Mouse (Mus musculus) layer of hippocampus, postnatal 36 days (tissue): ENCODE measurements around the gene Gramd4. TPM values are rescaled to one million over a fixed set of nuclear protein-coding genes. Genes with fewer than 3 reads are reported as not detected.
"Not testable (repeated sequence)": the region's sequence is repeated elsewhere in the genome, so short reads cannot be mapped to it uniquely, and the experiment has no call there.

Experiments
- DNase-seq, 2 experiments: peaks; one replicate each; pipeline ENCODE4 v3.0.0; 2022
- total RNA-seq, 2 experiments: library from RNA; stranded (reverse); gene quantifications; 2 replicates each; pipeline ENCODE4 v1.2.3; 2021

The Gramd4 gene
- total RNA-seq, 2 experiments from 2014 or later: 25.4 to 30.9 TPM

GRCm38 (mm10) chr15:86051152-86051551, 6.3 kb upstream of the Gramd4 start:
- DNase-seq: no peak

- DNase-seq: no peak
Observed at GRCm38 (mm10) chr15:86051878-86052478, 5.5 kb upstream of the Gramd4 start.

- peak; percentile 77 to 82 for DNase-seq
Observed at GRCm38 (mm10) chr15:86053890-86054536, 3.5 kb upstream of the Gramd4 start.

GRCm38 (mm10) chr15:86054861-86055260, 2.6 kb upstream of the Gramd4 start:
- DNase-seq: not testable (repeated sequence)

GRCm38 (mm10) chr15:86056221-86056760, 1.2 kb upstream of the Gramd4 start:
- no peak for DNase-seq

GRCm38 (mm10) chr15:86057908-86058307, 413 bp downstream of the Gramd4 start:
- no peak for DNase-seq

- peak; percentile 81 to 82 for DNase-seq
Observed at GRCm38 (mm10) chr15:86058394-86058915, 960 bp downstream of the Gramd4 start.

GRCm38 (mm10) chr15:86058931-86059834, 1.7 kb downstream of the Gramd4 start:
- peak in 1 of 2 experiments; percentile 37 for DNase-seq

- DNase-seq: no peak
Observed at GRCm38 (mm10) chr15:86059835-86060380, 2.4 kb downstream of the Gramd4 start.

GRCm38 (mm10) chr15:86060581-86060980, 3.1 kb downstream of the Gramd4 start:
- no peak for DNase-seq

GRCm38 (mm10) chr15:86061221-86061620, 3.7 kb downstream of the Gramd4 start:
- DNase-seq: no peak

- DNase-seq: no peak
Observed at GRCm38 (mm10) chr15:86061848-86062481, 4.5 kb downstream of the Gramd4 start.

GRCm38 (mm10) chr15:86064191-86064849, 6.8 kb downstream of the Gramd4 start:
- no peak for DNase-seq

GRCm38 (mm10) chr15:86064850-86065229, 7.3 kb downstream of the Gramd4 start:
- no peak for DNase-seq

GRCm38 (mm10) chr15:86065367-86065766, 7.9 kb downstream of the Gramd4 start:
- no peak for DNase-seq

GRCm38 (mm10) chr15:86066836-86067580, 9.5 kb downstream of the Gramd4 start:
- DNase-seq: no peak

- no peak for DNase-seq
Observed at GRCm38 (mm10) chr15:86067581-86067910, 10.1 kb downstream of the Gramd4 start.

GRCm38 (mm10) chr15:86067941-86068495, 10.5 kb downstream of the Gramd4 start:
- no peak for DNase-seq

GRCm38 (mm10) chr15:86069011-86069791, 11.7 kb downstream of the Gramd4 start:
- no peak for DNase-seq

- no peak for DNase-seq
Observed at GRCm38 (mm10) chr15:86070368-86070767, 12.9 kb downstream of the Gramd4 start.
